Mouse (Mus musculus): ENCODE measurements around the gene Sytl4. TPM values are rescaled to one million over a fixed set of nuclear protein-coding genes. Genes with fewer than 3 reads are reported as not detected.

Gene Sytl4
- 2.5 and 6.5 TPM in 2 replicates for polyA plus RNA-seq (2011; ENCODE audit: insufficient read depth, insufficient read length, low replicate concordance, missing spikeins)

- no peaks in the 10 kb centered on the region for H3K4me1 ChIP-seq (ENCODE audit: control insufficient read depth, insufficient read depth, low read length)
- H3K4me3 ChIP-seq (replicated peaks; ENCODE audit: control insufficient read depth, low read depth, low read length): peak within 1 kb of the TSS; percentile 9
- H3K27ac ChIP-seq (ENCODE audit: control insufficient read depth, insufficient read depth, low read depth, low read length, poor library complexity): no peak within 1 kb of the TSS
- 15% methylated on average over 26 of the region's 29 CpGs for WGBS
- TF ChIP-seq POLR2A (IDR thresholded peaks at IDR 0.05; ENCODE audit: borderline replicate concordance, control insufficient read depth, low read depth, low read length) (no peak), CTCF (IDR thresholded peaks at IDR 0.05; ENCODE audit: control insufficient read depth, insufficient read depth, low read length) (no peak)
Measured at GRCm38 (mm10) chrX:133981231-133982002, at the start of gene Sytl4. Gene Sytl4 (minus strand): TSS chrX:133981812.

GRCm38 (mm10) chrX:134020664-134021063 is 39.1 kb upstream of the Sytl4 start:
- H3K27ac ChIP-seq (ENCODE audit: control insufficient read depth, insufficient read depth, low read depth, low read length, poor library complexity): no peak overlapping the region
- no peak overlapping the region for H3K4me3 ChIP-seq (replicated peaks; ENCODE audit: control insufficient read depth, low read depth, low read length)
- H3K4me1 ChIP-seq (ENCODE audit: control insufficient read depth, insufficient read depth, low read length): no peaks in the 10 kb centered on the region
- TF ChIP-seq POLR2A (IDR thresholded peaks at IDR 0.05; ENCODE audit: borderline replicate concordance, control insufficient read depth, low read depth, low read length) (no peak), CTCF (IDR thresholded peaks at IDR 0.05; ENCODE audit: control insufficient read depth, insufficient read depth, low read length) (no peak)
- WGBS: 41% methylated on average over 5 of the region's 5 CpGs

GRCm38 (mm10) chrX:134019005-134019404 is 37.4 kb upstream of the Sytl4 start:
- peak; percentile 58 for TF ChIP-seq CTCF (IDR thresholded peaks at IDR 0.05; ENCODE audit: control insufficient read depth, insufficient read depth, low read length)
- no peak for TF ChIP-seq POLR2A (IDR thresholded peaks at IDR 0.05; ENCODE audit: borderline replicate concordance, control insufficient read depth, low read depth, low read length)
- Histone ChIP-seq H3K4me1 (ENCODE audit: control insufficient read depth, insufficient read depth, low read length) (no peaks in the 10 kb centered on the region), H3K27ac (ENCODE audit: control insufficient read depth, insufficient read depth, low read depth, low read length, poor library complexity) (no peak overlapping the region), H3K4me3 (replicated peaks; ENCODE audit: control insufficient read depth, low read depth, low read length) (no peak overlapping the region)
- WGBS: 11% methylated on average over 9 of the region's 9 CpGs

- H3K27ac ChIP-seq (ENCODE audit: control insufficient read depth, insufficient read depth, low read depth, low read length, poor library complexity): no peak overlapping the region
- TF ChIP-seq POLR2A (IDR thresholded peaks at IDR 0.05; ENCODE audit: borderline replicate concordance, control insufficient read depth, low read depth, low read length) (no peak), CTCF (IDR thresholded peaks at IDR 0.05; ENCODE audit: control insufficient read depth, insufficient read depth, low read length) (no peak)
- 71% methylated on average over 3 of the region's 3 CpGs for WGBS
Measured at GRCm38 (mm10) chrX:133995866-133996265, 14.3 kb upstream of the Sytl4 start.

GRCm38 (mm10) chrX:133964615-133965014 is 17.0 kb downstream of the Sytl4 start:
- WGBS: 39% methylated on average over 2 of the region's 2 CpGs
- Histone ChIP-seq H3K27ac (ENCODE audit: control insufficient read depth, insufficient read depth, low read depth, low read length, poor library complexity) (no peak overlapping the region), H3K4me1 (ENCODE audit: control insufficient read depth, insufficient read depth, low read length) (no peaks in the 10 kb centered on the region), H3K4me3 (replicated peaks; ENCODE audit: control insufficient read depth, low read depth, low read length) (no peak overlapping the region)
- TF ChIP-seq POLR2A (IDR thresholded peaks at IDR 0.05; ENCODE audit: borderline replicate concordance, control insufficient read depth, low read depth, low read length): no peak

More at GRCm38 (mm10) chrX:133995866-133996265, 14.3 kb upstream of the Sytl4 start:
- Histone ChIP-seq H3K4me3 (replicated peaks; ENCODE audit: control insufficient read depth, low read depth, low read length) (no peak overlapping the region), H3K4me1 (ENCODE audit: control insufficient read depth, insufficient read depth, low read length) (no peaks in the 10 kb centered on the region)

- WGBS: 29% methylated on average over 2 of the region's 2 CpGs
- no peak overlapping the region for H3K4me3 ChIP-seq (replicated peaks; ENCODE audit: control insufficient read depth, low read depth, low read length)
- no peak for TF ChIP-seq CTCF (IDR thresholded peaks at IDR 0.05; ENCODE audit: control insufficient read depth, insufficient read depth, low read length)
- no peak for TF ChIP-seq POLR2A (IDR thresholded peaks at IDR 0.05; ENCODE audit: borderline replicate concordance, control insufficient read depth, low read depth, low read length)
- H3K4me1 ChIP-seq (ENCODE audit: control insufficient read depth, insufficient read depth, low read length): no peaks in the 10 kb centered on the region
- H3K27ac ChIP-seq (ENCODE audit: control insufficient read depth, insufficient read depth, low read depth, low read length, poor library complexity): no peak overlapping the region
Measured at GRCm38 (mm10) chrX:133960617-133961016, 21.0 kb downstream of the Sytl4 start.

- Histone ChIP-seq H3K4me1 (ENCODE audit: control insufficient read depth, insufficient read depth, low read length) (no peaks in the 10 kb centered on the region), H3K4me3 (replicated peaks; ENCODE audit: control insufficient read depth, low read depth, low read length) (no peak overlapping the region), H3K27ac (ENCODE audit: control insufficient read depth, insufficient read depth, low read depth, low read length, poor library complexity) (no peak overlapping the region)
- TF ChIP-seq CTCF (IDR thresholded peaks at IDR 0.05; ENCODE audit: control insufficient read depth, insufficient read depth, low read length) (no peak), POLR2A (IDR thresholded peaks at IDR 0.05; ENCODE audit: borderline replicate concordance, control insufficient read depth, low read depth, low read length) (no peak)
- 84% methylated on average over 7 of the region's 7 CpGs for WGBS
Measured at GRCm38 (mm10) chrX:133954661-133955060, 27.0 kb downstream of the Sytl4 start.

GRCm38 (mm10) chrX:133947427-133947826 is 34.2 kb downstream of the Sytl4 start:
- Histone ChIP-seq H3K4me1 (ENCODE audit: control insufficient read depth, insufficient read depth, low read length) (no peaks in the 10 kb centered on the region), H3K27ac (ENCODE audit: control insufficient read depth, insufficient read depth, low read depth, low read length, poor library complexity) (no peak overlapping the region), H3K4me3 (replicated peaks; ENCODE audit: control insufficient read depth, low read depth, low read length) (no peak overlapping the region)
- 39% methylated on average over 3 of the region's 3 CpGs for WGBS
- TF ChIP-seq CTCF (IDR thresholded peaks at IDR 0.05; ENCODE audit: control insufficient read depth, insufficient read depth, low read length) (peak; percentile 45), POLR2A (IDR thresholded peaks at IDR 0.05; ENCODE audit: borderline replicate concordance, control insufficient read depth, low read depth, low read length) (no peak)

All from bone marrow, adult 2 months (tissue).